ENCODE assay signal across 23 mouse cellular contexts in genomic region chr6:114788663-114789062, GRCm38 (mm10).
DNase-seq lines count a peak whose midpoint lies in the region; ATAC-seq lines count a peak whose summit lies in the region.
"Had no signal": no experiment of that assay in that cellular context is flagged by ENCODE, and none has a peak within 500 bp of the region (broad histone marks: within the 10 kb centered on the region; RNA-seq: fewer than 3 reads in every experiment).

No protein-coding gene starts in this region.

- H3K4me1 ChIP-seq in hindbrain, embryonic 12.5 days: no peaks in the 10 kb centered on the region
- H3K4me1 ChIP-seq: hindbrain, embryonic 15.5 days had no signal

- H3K27ac ChIP-seq in hindbrain, embryonic 12.5 days: no peak overlapping the region
- H3K27ac ChIP-seq: embryonic facial prominence, embryonic 12.5 days; embryonic facial prominence, embryonic 15.5 days; gastrocnemius, adult 2 months; hindbrain, embryonic 15.5 days had no signal

- no peaks in the 10 kb centered on the region for H3K27me3 ChIP-seq in hindbrain, embryonic 12.5 days
- H3K27me3 ChIP-seq: embryonic facial prominence, embryonic 12.5 days; embryonic facial prominence, embryonic 15.5 days; hindbrain, embryonic 15.5 days had no signal

- DNase-seq in CD4-positive, CD25-positive, alpha-beta regulatory T cell, adult 2 months (ENCODE audit: low read depth, low spot score): peak; percentile 49
- peak; percentile 64 for DNase-seq in induced T-regulatory cell, adult 2 months (ENCODE audit: low read depth)
- DNase-seq in right cerebral cortex, postnatal 25 days: no peak
- no peak for DNase-seq in layer of hippocampus, adult 9-11 months
- DNase-seq: adrenal gland, adult 8-10 months; adrenal gland, postnatal 25 days; cerebellum, adult 2 months; cerebellum, adult 9-11 months; cerebellum, postnatal 25 days; forebrain, postnatal 0 days; gastrocnemius, adult 2 months; gastrocnemius, postnatal 14 days; heart, adult 11 months; heart, postnatal 10 days; heart, postnatal 4 days had no signal

- peak; percentile 51 for ATAC-seq in CD4-positive, CD25-positive, alpha-beta regulatory T cell, adult 4 months
- no peak for ATAC-seq in hindbrain, embryonic 12.5 days (ENCODE audit: low FRiP score)
- ATAC-seq: forebrain, embryonic 14.5 days; forebrain, postnatal 0 days; intestine, embryonic 16.5 days had no signal

- H3K9ac ChIP-seq in hindbrain, embryonic 12.5 days: no peak overlapping the region
- H3K9ac ChIP-seq: embryonic facial prominence, embryonic 12.5 days; embryonic facial prominence, embryonic 15.5 days; forebrain, postnatal 0 days; hindbrain, embryonic 15.5 days had no signal

- H3K4me2 ChIP-seq in hindbrain, embryonic 12.5 days (replicated peaks): no peak overlapping the region
- H3K4me2 ChIP-seq: embryonic facial prominence, embryonic 12.5 days; embryonic facial prominence, embryonic 15.5 days; heart, embryonic 11.5 days; hindbrain, embryonic 15.5 days had no signal

- WGBS in hindbrain, embryonic 12.5 days: 84% methylated on average over 4 of the region's 4 CpGs

- H3K36me3 ChIP-seq in hindbrain, embryonic 12.5 days: no peaks in the 10 kb centered on the region
- H3K36me3 ChIP-seq: embryonic facial prominence, embryonic 12.5 days; embryonic facial prominence, embryonic 15.5 days; hindbrain, embryonic 15.5 days had no signal

- no peak overlapping the region for H3K4me3 ChIP-seq in hindbrain, embryonic 12.5 days
- H3K4me3 ChIP-seq: embryonic facial prominence, embryonic 12.5 days; embryonic facial prominence, embryonic 15.5 days; gastrocnemius, adult 2 months; hindbrain, embryonic 15.5 days had no signal

- H3K9me3 ChIP-seq in hindbrain, embryonic 12.5 days (replicated peaks): no peaks in the 10 kb centered on the region
- H3K9me3 ChIP-seq: embryonic facial prominence, embryonic 12.5 days; embryonic facial prominence, embryonic 15.5 days; hindbrain, embryonic 15.5 days had no signal

Comparison
In these comparisons a context has a peak if more than half of its experiments do, and no peak if none do; other contexts are left out.
1. DNase-seq: peak in CD4-positive, CD25-positive, alpha-beta regulatory T cell, adult 2 months (single experiment) and induced T-regulatory cell, adult 2 months (single experiment); none in right cerebral cortex, postnatal 25 days (single experiment) and layer of hippocampus, adult 9-11 months (single experiment).